Mouse (Mus musculus) kidney, postnatal 25 days (tissue): ENCODE results near the gene Mapk8ip3.
"Not testable (repeated sequence)": the region's sequence is repeated elsewhere in the genome, so short reads cannot be mapped to it uniquely, and the experiment has no call there.

Experiments
- DNase-seq, 2 experiments: peaks; one replicate each; pipeline ENCODE4 v3.0.0; 2021; ENCODE audit warnings: mixed read lengths in 2 of 2

Mapk8ip3 gene

DNA sequence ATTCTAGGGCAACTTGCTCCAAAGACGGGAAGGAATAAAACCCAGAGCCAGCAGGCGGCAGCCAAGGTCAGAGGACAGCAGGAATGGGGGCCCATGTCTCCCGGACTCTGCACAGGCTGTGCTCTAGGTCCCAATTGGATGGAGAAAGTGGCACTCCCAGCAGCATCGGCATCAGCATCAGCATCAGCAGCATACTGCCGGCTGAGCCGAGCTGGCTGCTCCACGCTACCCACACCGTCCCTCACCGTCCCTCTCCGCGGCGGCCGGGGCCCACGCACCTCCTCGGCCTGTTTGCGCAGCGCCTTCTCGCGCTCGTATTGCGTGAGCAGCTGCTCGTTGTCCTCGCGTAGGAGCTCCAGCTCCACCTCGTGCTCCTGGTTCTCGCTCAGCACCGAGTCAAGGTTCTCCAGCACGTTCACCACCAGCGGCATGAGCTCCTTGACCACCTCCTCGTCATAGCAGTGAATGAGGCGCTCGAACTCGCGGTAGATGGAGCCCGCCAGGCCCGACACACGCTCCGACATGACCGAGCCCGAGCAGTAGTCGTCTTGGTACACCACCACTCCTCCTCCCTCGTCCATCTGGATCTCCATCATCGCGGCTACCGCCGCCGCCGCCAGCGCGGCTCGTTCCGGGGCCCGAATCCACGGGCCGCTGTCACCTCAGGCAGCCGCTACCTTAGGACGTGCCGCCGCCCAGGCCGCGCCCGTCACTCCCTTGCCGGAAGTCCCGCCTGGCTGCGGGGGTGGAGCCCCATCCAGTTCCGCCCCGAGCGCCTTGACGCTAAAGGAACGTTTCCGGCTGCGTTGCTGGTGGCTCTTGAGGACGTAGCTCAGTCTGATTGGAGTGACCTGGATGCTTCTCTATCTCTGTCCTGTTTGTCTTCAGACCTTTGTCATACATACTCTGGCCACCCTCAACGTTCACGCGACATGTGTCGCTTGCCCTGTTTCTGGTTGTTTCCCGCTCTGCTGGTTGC, at the start of gene Mapk8ip3:
Gene Mapk8ip3 (minus strand): TSS at position 719 of the 979 bp plus-strand sequence.
- peak; percentile 95 to 96 for DNase-seq

DNA sequence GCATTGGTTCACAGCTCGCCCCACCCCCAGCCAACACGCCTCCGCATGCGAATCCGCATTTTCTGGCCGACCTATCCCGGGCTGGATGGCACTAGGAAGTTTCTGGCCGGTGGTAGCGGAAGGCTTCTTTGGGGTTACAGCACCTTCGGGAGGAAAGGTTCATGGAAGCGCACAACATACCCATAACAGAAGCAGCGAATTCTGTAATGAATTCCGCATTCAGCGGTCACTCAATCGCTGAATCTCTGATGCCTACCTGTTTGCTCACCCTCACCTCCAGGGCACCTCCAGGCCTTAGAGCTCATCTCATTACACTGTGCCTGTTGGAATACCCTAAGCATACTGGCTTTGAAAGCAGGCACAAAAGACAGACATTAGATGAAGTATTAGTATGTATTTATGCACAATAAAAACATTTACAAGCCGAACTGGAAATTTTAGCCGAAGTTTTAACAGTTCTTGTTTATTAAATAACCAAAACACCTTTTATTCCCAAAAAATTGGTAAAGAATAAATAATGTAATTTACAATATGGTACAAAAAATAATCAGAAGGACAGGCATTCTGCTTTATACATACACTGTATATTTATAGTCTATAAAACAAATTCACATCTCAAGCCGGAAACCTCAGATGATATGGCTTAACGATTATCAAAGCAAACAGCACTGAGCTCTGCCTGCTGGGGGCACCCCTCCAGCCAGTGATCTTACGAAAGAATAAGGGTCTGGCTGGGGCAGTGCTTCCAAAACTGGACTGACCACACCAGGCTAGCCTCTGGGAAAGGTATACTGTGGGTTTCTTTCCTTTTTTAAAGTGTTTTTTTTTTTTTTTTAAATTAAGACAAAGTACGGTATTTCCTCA, 24.3 kb upstream of the Mapk8ip3 start:
- no peak for DNase-seq

DNA sequence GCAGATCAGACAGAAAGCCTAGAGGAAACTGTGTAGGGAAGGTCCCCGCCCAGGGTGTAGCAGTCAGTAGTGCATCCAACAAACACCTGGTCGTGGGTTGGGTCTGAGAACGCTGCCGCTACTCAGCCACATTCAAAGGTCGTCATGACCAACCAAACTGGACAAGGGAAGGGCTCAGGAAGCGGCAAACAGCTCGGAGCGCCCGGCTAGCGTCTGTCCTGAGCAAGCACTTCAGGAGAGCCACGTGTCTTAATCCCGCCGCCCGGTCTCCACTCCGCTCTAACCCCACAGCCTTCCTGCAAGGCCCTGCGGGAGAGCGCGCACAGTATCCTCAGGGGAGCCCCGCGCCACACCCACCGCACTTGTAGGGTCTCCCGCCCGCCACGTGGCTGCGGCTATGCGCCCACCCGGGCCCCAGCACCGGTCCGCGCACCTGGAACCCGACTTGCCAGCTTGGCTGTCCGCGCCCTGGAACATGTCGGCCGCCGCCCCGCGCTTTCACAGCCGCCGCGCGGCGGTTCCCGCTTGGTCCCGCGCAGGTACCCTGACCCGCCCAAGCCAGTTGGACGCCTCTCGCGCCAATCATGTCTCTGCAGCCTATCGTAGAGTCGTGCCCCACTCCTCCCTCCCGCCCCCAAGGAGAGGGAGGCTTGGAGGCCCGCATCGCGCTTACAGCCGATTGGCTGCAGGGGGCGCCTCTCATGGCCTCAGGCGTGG, 23.5 kb upstream of the Mapk8ip3 start, which contains the start of gene Jpt2:
Gene Jpt2 (minus strand): TSS at position 555 of the 717 bp plus-strand sequence.
- peak; percentile 99 to 100 for DNase-seq

- DNase-seq: no peak
Measured at GRCm38 (mm10) chr17:24959371-24959770, 22.6 kb upstream of the Mapk8ip3 start.

DNA sequence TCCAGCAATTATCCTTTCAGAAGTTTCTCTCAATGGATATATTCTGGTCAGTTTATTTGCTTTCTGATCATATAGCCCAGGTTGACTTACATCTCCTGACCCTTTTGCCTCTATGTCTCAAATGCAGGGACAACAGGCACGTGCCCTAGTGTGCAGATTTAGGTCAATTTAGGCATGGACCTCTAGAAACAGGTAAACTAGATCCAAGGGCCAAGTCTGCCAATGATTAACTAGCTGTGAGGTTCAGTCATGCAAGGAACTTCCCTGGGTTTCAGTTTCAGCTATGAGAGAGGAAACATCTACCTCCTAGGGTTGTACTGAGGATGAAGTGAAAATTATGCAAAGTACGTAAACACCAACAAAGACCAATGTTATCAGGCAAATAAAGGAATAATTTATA, 16.5 kb upstream of the Mapk8ip3 start:
- peak; percentile 84 to 85 for DNase-seq

DNA sequence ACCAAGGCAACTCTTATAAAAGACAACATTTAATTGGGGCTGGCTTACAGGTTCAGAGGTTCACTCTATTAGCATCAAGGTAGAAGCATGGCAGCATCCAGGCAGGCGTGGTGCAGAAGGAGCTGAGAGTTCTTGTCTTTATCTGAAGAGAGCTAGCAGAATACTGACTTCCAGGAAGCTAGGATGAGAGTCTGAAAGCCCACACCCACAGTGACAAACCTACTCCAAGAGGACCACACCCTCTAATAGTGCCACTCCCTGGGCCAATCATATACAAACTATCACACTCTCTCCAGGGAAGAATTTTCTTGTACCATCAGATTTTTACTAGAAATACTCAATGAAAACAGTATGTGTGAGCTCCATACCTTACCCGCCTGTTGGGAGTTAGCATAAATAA, 13.9 kb upstream of the Mapk8ip3 start:
- no peak for DNase-seq

DNA sequence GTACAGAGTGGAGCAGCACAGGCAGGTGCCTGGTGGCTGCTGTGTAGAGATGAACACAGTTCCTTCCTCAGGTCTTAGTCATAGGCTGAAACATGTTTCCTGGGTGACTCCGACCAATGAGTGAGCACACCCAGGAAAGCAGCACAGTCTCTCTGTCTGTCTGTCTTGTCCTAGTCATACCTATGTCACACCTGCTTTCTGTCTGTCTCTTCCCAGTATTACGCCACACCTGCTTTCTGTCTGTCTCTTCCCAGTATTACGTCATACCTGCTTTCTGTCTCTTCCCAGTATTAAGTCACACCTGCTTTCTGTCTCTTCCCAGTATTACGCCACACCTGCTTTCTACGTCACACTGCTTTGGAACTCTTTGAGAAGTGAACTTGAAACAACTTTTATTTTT, 11.4 kb upstream of the Mapk8ip3 start:
- DNase-seq: no peak

- not testable (repeated sequence) for DNase-seq
Measured at GRCm38 (mm10) chr17:24943589-24943988, 6.8 kb upstream of the Mapk8ip3 start.

DNA sequence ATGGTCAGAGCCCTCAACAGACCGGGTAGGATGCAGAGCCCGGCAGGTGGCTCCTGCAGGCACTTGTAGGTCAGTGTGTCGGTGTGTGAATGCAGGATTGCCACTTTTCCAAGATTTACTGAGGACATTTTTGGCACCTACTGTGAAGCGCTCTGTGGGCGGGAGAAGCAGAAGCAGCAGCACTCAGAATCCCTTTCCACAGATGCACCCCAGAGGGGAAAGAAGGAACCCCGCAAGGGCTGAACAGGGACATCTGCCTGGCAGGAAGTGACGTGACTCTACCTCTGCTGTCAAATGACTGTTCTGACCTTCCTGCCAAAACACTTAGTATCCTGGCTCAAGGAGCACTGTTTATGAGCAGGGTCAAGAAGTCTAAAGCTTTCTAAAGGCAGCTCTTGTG, 6.3 kb upstream of the Mapk8ip3 start:
- DNase-seq: no peak

GRCm38 (mm10) chr17:24942453-24942852, 5.7 kb upstream of the Mapk8ip3 start:
- peak; percentile 57 to 62 for DNase-seq

DNA sequence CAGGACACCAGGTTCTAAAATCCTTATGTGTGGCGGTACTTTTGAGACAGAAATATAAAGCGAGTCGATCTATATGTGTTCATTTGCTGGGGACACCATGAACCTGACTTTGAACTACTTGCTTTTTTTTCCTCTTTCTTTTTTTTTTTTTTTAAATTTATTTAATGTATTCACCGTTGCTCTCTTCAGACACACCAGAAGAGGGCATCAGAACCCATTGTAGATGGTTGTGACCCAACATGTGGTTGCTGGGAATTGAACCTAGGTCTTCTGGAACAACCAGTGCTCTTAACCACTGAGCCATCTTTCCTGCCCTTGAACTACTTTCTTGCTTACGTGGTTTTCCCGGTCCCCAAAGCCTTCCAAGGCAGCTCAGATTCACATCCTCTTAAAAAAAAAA, 489 bp upstream of the Mapk8ip3 start:
- DNase-seq: no peak

GRCm38 (mm10) chr17:24935666-24936065, 1.1 kb downstream of the Mapk8ip3 start:
- DNase-seq: no peak

- DNase-seq: no peak
Measured at GRCm38 (mm10) chr17:24934926-24935325, 1.9 kb downstream of the Mapk8ip3 start.

DNA sequence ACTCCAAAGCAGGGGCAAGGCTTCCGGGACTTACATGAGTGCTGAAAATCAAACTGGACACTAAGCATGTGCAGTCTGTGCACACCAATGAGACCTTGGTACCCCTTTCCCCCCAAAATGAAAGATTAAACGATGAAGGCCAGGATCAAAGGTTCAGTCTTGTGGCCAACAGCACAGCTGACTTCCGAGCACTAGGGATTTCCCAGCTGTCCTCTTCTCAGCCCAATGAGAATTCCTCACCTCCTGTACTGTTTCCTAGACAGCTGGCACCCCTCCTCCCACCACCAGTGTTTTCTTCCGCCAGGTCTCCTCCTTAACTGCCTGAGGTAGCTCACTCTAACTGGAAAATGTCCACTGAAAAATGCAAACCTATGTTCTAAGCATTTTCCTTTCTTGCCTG, 3.6 kb downstream of the Mapk8ip3 start:
- no peak for DNase-seq

DNA sequence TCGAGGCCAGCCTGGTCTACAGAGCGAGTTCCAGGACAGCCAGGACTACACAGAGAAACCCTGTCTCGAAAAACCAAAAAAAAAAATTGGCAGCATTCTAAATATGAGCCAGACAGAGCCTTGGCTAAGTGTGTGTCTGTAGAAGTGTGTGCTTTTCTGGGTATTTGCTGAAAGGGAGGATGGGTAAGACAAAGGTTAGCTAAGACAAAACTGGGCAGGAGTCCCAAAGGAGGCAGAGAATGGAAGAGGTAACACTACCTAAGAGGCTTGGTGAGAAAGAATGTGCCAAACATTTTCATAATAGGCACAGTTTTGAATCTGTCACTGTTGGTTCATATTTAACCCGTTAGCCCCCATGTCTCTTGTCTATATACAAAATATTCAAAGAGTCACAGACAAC, 4.3 kb downstream of the Mapk8ip3 start:
- DNase-seq: peak in 1 of 2 experiments; percentile 28

- no peak for DNase-seq
Measured at GRCm38 (mm10) chr17:24929506-24929905, 7.3 kb downstream of the Mapk8ip3 start.

DNA sequence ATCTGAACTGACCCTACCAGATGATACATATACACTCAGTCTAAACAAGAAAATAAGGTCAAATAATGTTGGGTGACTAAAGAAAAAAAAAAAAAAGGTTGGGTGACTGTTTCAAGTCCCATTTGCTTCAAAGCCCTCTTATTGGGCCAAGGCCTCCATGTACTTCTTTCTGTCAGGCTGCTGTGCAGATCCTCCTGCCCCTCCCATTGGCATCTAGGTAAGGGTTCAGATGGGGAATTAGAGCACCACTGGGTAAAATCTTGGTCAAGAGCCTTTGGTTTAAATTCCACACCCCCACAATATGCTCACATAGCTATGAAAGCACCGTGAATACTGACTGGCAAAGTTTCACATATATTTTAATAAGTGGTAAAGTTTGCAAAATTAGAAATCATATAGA, 13.5 kb downstream of the Mapk8ip3 start:
- DNase-seq: no peak

DNA sequence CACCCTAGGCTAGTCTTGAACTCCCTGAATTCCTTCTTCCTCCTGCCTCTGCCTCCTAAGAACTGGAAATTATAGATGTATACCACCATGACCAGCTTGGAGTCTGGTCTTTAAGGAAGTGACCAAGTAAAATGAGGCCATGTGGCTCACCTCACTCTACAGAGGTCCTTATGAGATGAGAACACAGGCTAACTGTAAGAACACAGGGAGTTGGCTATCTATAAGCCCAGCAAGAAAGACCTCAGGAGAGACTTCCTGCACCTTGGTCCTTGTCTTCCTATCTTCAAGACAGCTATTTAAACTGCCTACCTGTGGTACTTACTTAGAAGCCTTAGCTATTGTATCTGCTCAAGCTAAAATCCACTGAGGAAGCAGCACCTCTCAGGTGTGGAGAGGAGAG, 22.8 kb downstream of the Mapk8ip3 start:
- no peak for DNase-seq

DNA sequence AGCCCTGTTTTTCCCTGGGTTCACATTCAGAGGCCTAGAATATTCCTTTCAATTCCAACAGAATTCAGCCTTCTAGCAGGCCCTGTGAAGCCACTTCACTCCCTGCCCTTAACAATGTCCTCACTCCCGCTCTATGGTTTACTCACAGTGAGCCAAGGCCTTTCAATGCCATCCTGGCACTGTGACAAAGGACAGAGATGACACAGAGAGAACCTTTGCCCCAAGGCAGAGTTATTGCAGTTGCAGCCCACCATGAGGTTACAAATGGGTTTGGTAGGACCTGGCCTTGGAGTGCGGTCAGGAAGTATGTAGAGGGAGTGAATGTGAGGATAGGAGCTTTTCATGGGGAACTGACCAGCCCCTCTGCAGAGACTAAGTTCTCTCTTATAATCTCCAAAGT, 29.2 kb downstream of the Mapk8ip3 start:
- no peak for DNase-seq

GRCm38 (mm10) chr17:24903767-24904166, 33.0 kb downstream of the Mapk8ip3 start:
- no peak for DNase-seq

DNA sequence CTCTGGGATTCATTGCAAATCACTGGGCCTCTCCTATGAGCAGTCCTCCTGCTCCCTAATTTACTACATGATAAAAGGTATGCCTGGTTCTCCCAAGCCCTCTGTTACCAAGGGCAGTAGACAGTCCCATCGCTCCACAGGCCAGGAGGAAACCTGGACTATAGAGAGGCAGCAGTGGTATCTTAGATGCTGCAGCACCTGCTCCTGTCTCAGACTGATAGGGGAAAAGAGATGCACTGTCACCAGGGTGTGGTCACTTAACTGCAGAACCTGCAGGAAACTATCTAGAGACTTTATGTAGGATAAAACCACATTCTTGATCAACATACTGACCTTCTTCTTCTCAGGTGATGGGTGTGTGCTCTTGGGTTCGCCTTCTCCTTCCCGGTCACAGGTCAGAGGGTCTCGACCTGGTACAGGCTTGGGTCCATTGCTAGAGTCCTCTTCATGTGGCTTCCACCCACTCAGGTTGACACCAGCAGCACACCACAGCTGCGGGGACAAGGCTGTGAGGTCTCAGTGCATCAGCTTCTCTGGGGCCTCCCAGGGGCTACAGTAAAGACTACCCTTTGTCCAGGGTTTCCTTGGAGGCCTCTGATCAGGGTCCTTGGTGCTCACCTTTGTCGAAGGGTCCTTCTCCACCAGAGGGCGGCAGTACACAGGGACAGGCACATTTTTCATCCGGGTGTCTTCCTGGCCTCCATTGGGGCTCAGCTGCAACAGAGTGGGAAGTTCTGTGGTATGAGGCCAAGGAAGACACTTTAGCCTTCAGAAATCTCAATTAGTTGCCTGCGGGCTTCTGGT, 33.9 kb downstream of the Mapk8ip3 start:
- peak; percentile 56 to 73 for DNase-seq

DNA sequence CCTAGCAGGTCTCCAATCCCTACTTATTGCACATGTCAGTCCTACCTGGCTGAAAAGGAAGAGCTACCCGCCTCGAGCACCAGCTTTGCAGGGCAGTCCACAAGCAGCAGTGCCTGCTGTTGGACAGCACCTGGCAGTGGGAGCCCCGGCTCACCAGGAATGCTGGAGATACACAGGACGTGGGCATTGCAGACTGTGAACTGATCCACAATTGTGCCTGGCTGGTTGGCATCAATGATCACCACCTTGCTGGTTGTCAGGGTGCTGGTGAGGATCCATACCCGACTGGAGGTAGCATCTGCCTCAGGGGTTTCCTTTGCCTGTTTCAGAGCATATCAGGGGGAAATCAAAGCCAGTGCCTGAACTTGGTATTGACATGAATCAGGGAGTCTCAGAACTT, 34.7 kb downstream of the Mapk8ip3 start:
- no peak for DNase-seq
